Mouse (Mus musculus): ENCODE results near the gene Emc6. TPM values are rescaled to one million over a fixed set of nuclear protein-coding genes. Genes with fewer than 3 reads are reported as not detected.

The Emc6 gene
- polyA plus RNA-seq, 1 experiment from 2014 or later: 148 TPM

- peaks cover 15% of the 10 kb centered on the region for H3K36me3 ChIP-seq
- WGBS: 46% methylated on average over 8 of the region's 8 CpGs
- ATAC-seq (ENCODE audit: low FRiP score): no peak
- peak overlapping the region; percentile 88 for H3K9ac ChIP-seq (replicated peaks)
- peak overlapping the region; percentile 67 for H3K4me2 ChIP-seq
- H3K4me3 ChIP-seq (replicated peaks): peak overlapping the region; percentile 90
- H3K27me3 ChIP-seq (replicated peaks): no peaks in the 10 kb centered on the region
- H3K27ac ChIP-seq (replicated peaks): no peak overlapping the region
- H3K4me1 ChIP-seq: peaks cover 43% of the 10 kb centered on the region
- no peaks in the 10 kb centered on the region for H3K9me3 ChIP-seq (replicated peaks)
Observed at GRCm38 (mm10) chr11:73175612-73176011, 1.2 kb downstream of the Emc6 start.

GRCm38 (mm10) chr11:73172186-73172585, 4.7 kb downstream of the Emc6 start:
- peaks cover 15% of the 10 kb centered on the region for H3K36me3 ChIP-seq
- no peak for ATAC-seq (ENCODE audit: low FRiP score)
- no peaks in the 10 kb centered on the region for H3K9me3 ChIP-seq (replicated peaks)
- H3K27ac ChIP-seq (replicated peaks): no peak overlapping the region
- H3K4me3 ChIP-seq (replicated peaks): no peak overlapping the region
- H3K4me1 ChIP-seq: peaks cover 21% of the 10 kb centered on the region
- no peak overlapping the region for H3K9ac ChIP-seq (replicated peaks)
- WGBS: 72% methylated on average over 5 of the region's 5 CpGs
- H3K4me2 ChIP-seq: no peak overlapping the region
- H3K27me3 ChIP-seq (replicated peaks): no peaks in the 10 kb centered on the region

GRCm38 (mm10) chr11:73169231-73169630, 7.6 kb downstream of the Emc6 start:
- no peak overlapping the region for H3K27ac ChIP-seq (replicated peaks)
- H3K4me3 ChIP-seq (replicated peaks): no peak overlapping the region
- 51% methylated on average over 4 of the region's 4 CpGs for WGBS
- H3K4me1 ChIP-seq: 0 out of 2 replicates have a peak, but pooled peaks cover 1% of the 10 kb centered on the region
- H3K9ac ChIP-seq (replicated peaks): no peak overlapping the region
- no peaks in the 10 kb centered on the region for H3K9me3 ChIP-seq (replicated peaks)
- no peak for ATAC-seq (ENCODE audit: low FRiP score)
- H3K4me2 ChIP-seq: no peak overlapping the region
- H3K27me3 ChIP-seq (replicated peaks): no peaks in the 10 kb centered on the region
- peaks cover 11% of the 10 kb centered on the region for H3K36me3 ChIP-seq

GRCm38 (mm10) chr11:73168576-73168975, 8.3 kb downstream of the Emc6 start:
- no peak overlapping the region for H3K27ac ChIP-seq (replicated peaks)
- no peak for ATAC-seq (ENCODE audit: low FRiP score)
- no peak overlapping the region for H3K4me3 ChIP-seq (replicated peaks)
- no peaks in the 10 kb centered on the region for H3K4me1 ChIP-seq
- no peak overlapping the region for H3K9ac ChIP-seq (replicated peaks)
- no peaks in the 10 kb centered on the region for H3K9me3 ChIP-seq (replicated peaks)
- 90% methylated on average over 6 of the region's 6 CpGs for WGBS
- no peaks in the 10 kb centered on the region for H3K27me3 ChIP-seq (replicated peaks)
- no peak overlapping the region for H3K4me2 ChIP-seq
- H3K36me3 ChIP-seq: peaks cover 6% of the 10 kb centered on the region

GRCm38 (mm10) chr11:73168071-73168470, 8.8 kb downstream of the Emc6 start:
- H3K4me3 ChIP-seq (replicated peaks): no peak overlapping the region
- H3K36me3 ChIP-seq: peaks cover 1% of the 10 kb centered on the region; the same call in 1 of the 2 replicates
- H3K4me2 ChIP-seq: no peak overlapping the region
- WGBS: 86% methylated on average over 8 of the region's 8 CpGs
- no peak for ATAC-seq (ENCODE audit: low FRiP score)
- no peaks in the 10 kb centered on the region for H3K4me1 ChIP-seq
- no peaks in the 10 kb centered on the region for H3K9me3 ChIP-seq (replicated peaks)
- no peak overlapping the region for H3K27ac ChIP-seq (replicated peaks)
- no peaks in the 10 kb centered on the region for H3K27me3 ChIP-seq (replicated peaks)
- H3K9ac ChIP-seq (replicated peaks): no peak overlapping the region

GRCm38 (mm10) chr11:73162284-73162683, 14.6 kb downstream of the Emc6 start:
- no peaks in the 10 kb centered on the region for H3K36me3 ChIP-seq
- H3K9me3 ChIP-seq (replicated peaks): no peaks in the 10 kb centered on the region
- no peak overlapping the region for H3K4me2 ChIP-seq
- peaks cover 14% of the 10 kb centered on the region for H3K4me1 ChIP-seq
- ATAC-seq (ENCODE audit: low FRiP score): no peak
- no peak overlapping the region for H3K9ac ChIP-seq (replicated peaks)
- no peak overlapping the region for H3K4me3 ChIP-seq (replicated peaks)
- H3K27ac ChIP-seq (replicated peaks): no peak overlapping the region
- peaks cover 19% of the 10 kb centered on the region for H3K27me3 ChIP-seq (replicated peaks)
- 71% methylated on average over 5 of the region's 5 CpGs for WGBS

- Histone ChIP-seq H3K27ac (replicated peaks) (no peak overlapping the region), H3K9ac (replicated peaks) (no peak overlapping the region), H3K4me3 (replicated peaks) (no peak overlapping the region), H3K27me3 (replicated peaks) (peaks cover 19% of the 10 kb centered on the region), H3K36me3 (no peaks in the 10 kb centered on the region), H3K4me1 (peaks cover 14% of the 10 kb centered on the region), H3K4me2 (no peak overlapping the region), H3K9me3 (replicated peaks) (no peaks in the 10 kb centered on the region)
- 88% methylated on average over 4 of the region's 4 CpGs for WGBS
- ATAC-seq (ENCODE audit: low FRiP score): no peak
Observed at GRCm38 (mm10) chr11:73161616-73162015, 15.2 kb downstream of the Emc6 start.

- H3K4me3 ChIP-seq (replicated peaks): peak overlapping the region; percentile 45
- H3K36me3 ChIP-seq: no peaks in the 10 kb centered on the region
- peaks cover 14% of the 10 kb centered on the region for H3K4me1 ChIP-seq
- H3K27me3 ChIP-seq (replicated peaks): peaks cover 19% of the 10 kb centered on the region
- H3K9ac ChIP-seq (replicated peaks): peak overlapping the region; percentile 37
- peak overlapping the region; percentile 83 for H3K4me2 ChIP-seq
- no peak overlapping the region for H3K27ac ChIP-seq (replicated peaks)
- WGBS: 21% methylated on average over 6 of the region's 6 CpGs
- no peaks in the 10 kb centered on the region for H3K9me3 ChIP-seq (replicated peaks)
- ATAC-seq (ENCODE audit: low FRiP score): no peak; the same call in 1 of the 2 replicates
Observed at GRCm38 (mm10) chr11:73160811-73161200, 16.0 kb downstream of the Emc6 start.

GRCm38 (mm10) chr11:73159957-73160810, 16.7 kb downstream of the Emc6 start, which contains the start of gene P2rx5:
P2rx5 (plus strand) TSS chr11:73160421.
- Histone ChIP-seq H3K9ac (replicated peaks) (peak within 1 kb of the TSS; percentile 37), H3K4me3 (replicated peaks) (peak within 1 kb of the TSS; percentile 45), H3K36me3 (no peaks in the 10 kb centered on the region), H3K27me3 (replicated peaks) (peaks cover 19% of the 10 kb centered on the region), H3K9me3 (replicated peaks) (no peaks in the 10 kb centered on the region), H3K4me2 (peak within 1 kb of the TSS; percentile 83), H3K27ac (replicated peaks) (no peak within 1 kb of the TSS), H3K4me1 (peaks cover 14% of the 10 kb centered on the region)
- 3% methylated on average over 49 of the region's 49 CpGs for WGBS
- peak; percentile 76 for ATAC-seq (ENCODE audit: low FRiP score)

GRCm38 (mm10) chr11:73155071-73155470, 21.8 kb downstream of the Emc6 start:
- no peak overlapping the region for H3K27ac ChIP-seq (replicated peaks)
- 77% methylated on average over 6 of the region's 6 CpGs for WGBS
- H3K4me2 ChIP-seq: no peak overlapping the region
- H3K36me3 ChIP-seq: no peaks in the 10 kb centered on the region
- no peak for ATAC-seq (ENCODE audit: low FRiP score)
- no peak overlapping the region for H3K4me3 ChIP-seq (replicated peaks)
- peaks cover 9% of the 10 kb centered on the region for H3K27me3 ChIP-seq (replicated peaks)
- H3K4me1 ChIP-seq: peaks cover 2% of the 10 kb centered on the region
- H3K9me3 ChIP-seq (replicated peaks): no peaks in the 10 kb centered on the region
- no peak overlapping the region for H3K9ac ChIP-seq (replicated peaks)

- H3K27ac ChIP-seq (replicated peaks): no peak overlapping the region
- H3K4me2 ChIP-seq: no peak overlapping the region
- H3K27me3 ChIP-seq (replicated peaks): no peaks in the 10 kb centered on the region
- no peak overlapping the region for H3K4me3 ChIP-seq (replicated peaks)
- no peaks in the 10 kb centered on the region for H3K36me3 ChIP-seq
- no peaks in the 10 kb centered on the region for H3K9me3 ChIP-seq (replicated peaks)
- WGBS: 80% methylated on average over 9 of the region's 9 CpGs
- H3K9ac ChIP-seq (replicated peaks): no peak overlapping the region
- no peaks in the 10 kb centered on the region for H3K4me1 ChIP-seq
- ATAC-seq (ENCODE audit: low FRiP score): no peak
Observed at GRCm38 (mm10) chr11:73148209-73148608, 28.6 kb downstream of the Emc6 start.

GRCm38 (mm10) chr11:73146975-73147365, 29.9 kb downstream of the Emc6 start:
- ATAC-seq (ENCODE audit: low FRiP score): no peak
- WGBS: 69% methylated on average over 7 of the region's 7 CpGs
- no peaks in the 10 kb centered on the region for H3K9me3 ChIP-seq (replicated peaks)
- no peaks in the 10 kb centered on the region for H3K36me3 ChIP-seq
- H3K27ac ChIP-seq (replicated peaks): no peak overlapping the region
- H3K27me3 ChIP-seq (replicated peaks): no peaks in the 10 kb centered on the region
- no peaks in the 10 kb centered on the region for H3K4me1 ChIP-seq
- H3K4me2 ChIP-seq: no peak overlapping the region
- H3K4me3 ChIP-seq (replicated peaks): no peak overlapping the region
- no peak overlapping the region for H3K9ac ChIP-seq (replicated peaks)

All from neural tube, embryonic 15.5 days (tissue).